Mouse (Mus musculus) hindbrain, embryonic 14.5 days (tissue): Measurements from ENCODE around the gene Morn2. TPM values are rescaled to one million over a fixed set of nuclear protein-coding genes. Genes with fewer than 3 reads are reported as not detected.
A peak's percentile ranks its signal among the peaks of the same experiment; 100 is the strongest.

ENCODE experiments used
- ATAC-seq: fragments of 200-750 bp; cut with Nextera tagmentation; 2 replicates; pipeline ENCODE4 v1.8.0; 2017; ENCODE audit warnings: moderate number of reproducible peaks, mild to moderate bottlenecking, moderate TSS enrichment, moderate library complexity; ENCODE audit not compliant: low FRiP score
- DNase-seq: peaks from one replicate; pipeline ENCODE4 v3.0.0-alpha.2; 2015; ENCODE audit warnings: low spot score
- H3K27ac ChIP-seq: fragments of 300-500 bp; sonication (generic); 2 replicates; pipeline ENCODE4 v1.5.1; 2014; ENCODE audit warnings: mild to moderate bottlenecking, moderate library complexity
- H3K27me3 ChIP-seq: fragments of 300-500 bp; sonication (generic); 2 replicates; pipeline ENCODE4 v1.6.1; 2014; ENCODE audit warnings: mild to moderate bottlenecking, low read length, mixed read lengths; ENCODE audit not compliant: control insufficient read depth, insufficient read depth
- H3K36me3 ChIP-seq: fragments of 300-500 bp; sonication (generic); replicated peaks from 2 replicates; pipeline ENCODE4 v1.6.1; 2014; ENCODE audit not compliant: control insufficient read depth, insufficient read depth
- H3K4me1 ChIP-seq: fragments of 300-500 bp; sonication (generic); replicated peaks from 2 replicates; pipeline ENCODE4 v1.6.1; 2014; ENCODE audit warnings: antibody characterized with exemption, low read length, mixed read lengths; ENCODE audit not compliant: control insufficient read depth, insufficient read depth
- H3K4me2 ChIP-seq: fragments of 300-500 bp; sonication (generic); replicated peaks from 2 replicates; pipeline ENCODE4 v1.6.1; 2014; ENCODE audit warnings: mild to moderate bottlenecking, moderate library complexity
- H3K4me3 ChIP-seq: fragments of 300-500 bp; sonication (generic); replicated peaks from 2 replicates; pipeline ENCODE4 v1.5.1; 2014; ENCODE audit warnings: mild to moderate bottlenecking, low read length
- H3K9ac ChIP-seq: fragments of 300-500 bp; sonication (generic); 2 replicates; pipeline ENCODE4 v1.6.1; 2014
- H3K9me3 ChIP-seq: fragments of 300-500 bp; sonication (generic); 2 replicates; pipeline ENCODE4 v1.6.1; 2016; ENCODE audit warnings: low read length; ENCODE audit not compliant: control insufficient read depth
- WGBS: fragments of 180-500 bp; shearing (Covaris S2); extraction: QIAGEN DNeasy Blood & Tissue Kit; methylation state at CpG from one replicate; pipeline ENCODE4 v1.1.7; 2014; 5-methylcytosine and 5-hydroxymethylcytosine counted together
- polyA plus RNA-seq: library from polyadenylated mRNA; unstranded; fragments of >200 nt; fragmentation: Nextera tagmentation; extraction: Ambion mirVana; gene quantifications from 2 replicates; pipeline ENCODE4 v1.2.1, GENCODE M21; 2014

Gene Morn2
- polyA plus RNA-seq, 1 experiment from 2014 or later: 64.2 TPM

DNA sequence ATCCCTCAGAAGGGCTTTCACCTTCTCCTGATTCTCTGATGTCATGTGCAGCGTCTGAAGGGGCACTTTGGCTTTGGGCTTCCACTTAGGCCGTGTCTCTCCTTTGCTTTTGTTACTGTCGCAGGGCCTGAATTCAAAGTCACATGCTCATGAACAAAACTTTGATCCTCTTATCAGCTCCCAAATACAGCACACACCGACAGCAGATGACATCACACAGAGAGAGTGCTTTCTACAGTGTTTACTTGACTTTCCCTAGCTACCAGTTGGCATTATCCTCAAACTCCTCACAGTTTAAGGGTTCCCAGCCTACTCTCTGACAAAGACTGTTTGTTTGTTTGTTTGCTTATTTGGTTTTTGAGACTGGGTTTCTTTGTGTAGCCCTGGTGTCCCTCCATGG is 11.7 kb upstream of the Morn2 start:
- H3K27ac ChIP-seq: no peak overlapping the region
- WGBS: 93% methylated on average over 4 of the region's 4 CpGs
- H3K4me3 ChIP-seq: no peak overlapping the region
- no peak overlapping the region for H3K9ac ChIP-seq
- H3K9me3 ChIP-seq: no peaks in the 10 kb centered on the region
- DNase-seq: no peak
- H3K4me1 ChIP-seq: no peaks in the 10 kb centered on the region
- H3K27me3 ChIP-seq: no peaks in the 10 kb centered on the region
- ATAC-seq: no peak
- peaks cover 84% of the 10 kb centered on the region for H3K36me3 ChIP-seq
- no peak overlapping the region for H3K4me2 ChIP-seq

DNA sequence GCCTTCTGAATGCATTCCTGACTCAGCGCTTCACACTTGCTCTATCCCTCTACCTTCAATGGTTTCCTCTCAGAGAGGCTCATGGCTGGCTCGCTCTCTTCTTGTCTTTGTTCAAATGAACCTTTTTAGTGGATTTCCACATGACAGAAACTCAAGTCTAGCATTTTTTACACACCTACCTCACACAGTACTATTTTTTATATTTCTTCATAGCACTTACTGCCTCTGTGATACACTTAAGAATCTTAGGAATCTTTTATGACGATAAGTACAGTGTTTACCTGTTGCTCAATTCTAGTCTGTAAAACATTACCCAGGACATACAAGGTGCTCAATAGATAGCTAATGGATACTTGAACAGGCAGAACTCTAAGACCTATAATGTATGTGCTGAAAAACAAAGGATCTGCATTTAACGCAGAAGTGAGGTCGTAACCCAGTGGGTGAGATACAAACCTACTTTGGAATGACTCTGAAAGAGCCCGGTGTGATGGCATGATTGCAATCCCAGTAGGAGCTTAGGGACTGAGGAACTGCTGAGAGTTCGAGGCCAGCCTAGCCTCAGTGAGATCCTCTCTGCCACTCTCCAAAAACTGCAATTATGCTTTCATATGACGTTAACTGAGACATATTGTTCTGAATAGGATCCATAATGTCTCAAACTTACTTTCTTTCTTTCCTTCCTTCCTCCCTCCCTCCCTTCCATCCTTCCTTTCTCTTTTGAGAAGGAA is 10.5 kb upstream of the Morn2 start:
- Histone ChIP-seq H3K4me2 (no peak overlapping the region), H3K4me1 (no peaks in the 10 kb centered on the region), H3K27me3 (no peaks in the 10 kb centered on the region), H3K36me3 (peaks cover 71% of the 10 kb centered on the region), H3K4me3 (no peak overlapping the region), H3K9ac (no peak overlapping the region), H3K27ac (no peak overlapping the region), H3K9me3 (no peaks in the 10 kb centered on the region)
- 92% methylated on average over 8 of the region's 8 CpGs for WGBS
- DNase-seq (no peak), ATAC-seq (no peak)

DNA sequence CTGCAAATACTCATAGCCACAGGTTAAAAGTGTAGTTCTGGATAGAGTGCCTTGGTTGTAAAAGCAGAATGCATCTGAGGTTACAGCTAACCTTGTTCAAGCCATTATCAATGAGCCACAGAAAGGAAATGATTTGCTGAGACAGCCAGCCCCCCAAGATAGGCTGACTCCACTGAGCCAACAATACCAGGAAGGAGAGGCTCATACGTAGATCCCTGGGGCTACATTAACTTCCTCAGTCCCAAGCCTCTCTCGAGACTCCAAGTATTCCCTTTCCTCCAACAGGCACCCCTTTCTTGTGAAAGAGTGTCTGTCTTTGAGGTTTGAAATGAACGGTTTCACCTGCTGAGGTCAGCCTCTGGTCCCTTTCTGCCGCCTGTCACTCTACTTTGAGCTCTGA is 5.6 kb upstream of the Morn2 start:
- no peak for ATAC-seq
- DNase-seq: no peak
- Histone ChIP-seq H3K4me1 (peaks cover 13% of the 10 kb centered on the region; the same call in 1 of the 2 replicates), H3K9ac (no peak overlapping the region), H3K27ac (no peak overlapping the region), H3K27me3 (no peaks in the 10 kb centered on the region), H3K9me3 (no peaks in the 10 kb centered on the region), H3K36me3 (peaks cover 22% of the 10 kb centered on the region), H3K4me2 (no peak overlapping the region), H3K4me3 (no peak overlapping the region)
- 83% methylated on average over 4 of the region's 4 CpGs for WGBS

DNA sequence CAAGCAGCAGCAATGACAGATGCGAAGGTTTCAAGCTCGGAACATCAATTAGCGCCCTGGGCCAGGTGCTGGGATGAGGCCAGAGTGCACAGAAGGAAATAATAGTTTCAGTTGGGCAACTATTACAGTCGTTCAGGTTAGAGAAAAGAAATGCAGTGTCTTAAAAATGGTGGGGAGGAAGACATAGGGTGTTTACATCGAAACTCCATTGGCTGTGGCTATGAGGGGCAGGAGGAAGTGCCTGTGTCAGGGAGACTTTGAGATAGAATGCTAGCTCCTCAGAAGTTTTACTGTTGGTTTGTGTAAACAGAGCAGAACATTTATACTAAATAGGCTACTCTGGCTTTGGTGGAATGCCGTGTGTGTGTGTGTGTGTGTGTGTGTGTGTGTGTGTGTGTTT is 2.0 kb upstream of the Morn2 start:
- H3K9me3 ChIP-seq: no peaks in the 10 kb centered on the region
- WGBS: 92% methylated on average over 6 of the region's 6 CpGs
- ATAC-seq (no peak), DNase-seq (no peak)
- no peak overlapping the region for H3K4me3 ChIP-seq
- no peaks in the 10 kb centered on the region for H3K27me3 ChIP-seq
- H3K9ac ChIP-seq: no peak overlapping the region
- H3K27ac ChIP-seq: no peak overlapping the region
- no peaks in the 10 kb centered on the region; the same call in 1 of the 2 replicates for H3K36me3 ChIP-seq
- peaks cover 13% of the 10 kb centered on the region; the same call in 1 of the 2 replicates for H3K4me1 ChIP-seq
- peak overlapping the region; percentile 60 for H3K4me2 ChIP-seq

- Histone ChIP-seq H3K4me2 (peak overlapping the region; percentile 60), H3K4me3 (peak overlapping the region; percentile 90), H3K27me3 (no peaks in the 10 kb centered on the region), H3K4me1 (peaks cover 13% of the 10 kb centered on the region; the same call in 1 of the 2 replicates), H3K9ac (peak overlapping the region; percentile 95), H3K9me3 (no peaks in the 10 kb centered on the region), H3K27ac (peak overlapping the region; percentile 92), H3K36me3 (no peaks in the 10 kb centered on the region)
- ATAC-seq: no peak
- 1% methylated on average over 29 of the region's 30 CpGs for WGBS
- DNase-seq: peak; percentile 56
Observed at GRCm38 (mm10) chr17:80289280-80290073, 526 bp upstream of the Morn2 start.

GRCm38 (mm10) chr17:80291148-80291547 is 1.1 kb downstream of the Morn2 start:
- Histone ChIP-seq H3K27ac (no peak overlapping the region), H3K9ac (no peak overlapping the region), H3K9me3 (no peaks in the 10 kb centered on the region), H3K4me1 (peaks cover 13% of the 10 kb centered on the region; the same call in 1 of the 2 replicates), H3K4me3 (no peak overlapping the region), H3K27me3 (no peaks in the 10 kb centered on the region), H3K4me2 (peak overlapping the region; percentile 30; the same call in 1 of the 2 replicates), H3K36me3 (no peaks in the 10 kb centered on the region)
- ATAC-seq (0 out of 2 replicates have a peak, but pooled peaks have one; percentile 12), DNase-seq (peak; percentile 80)
- WGBS: 27% methylated on average over 2 of the region's 2 CpGs

DNA sequence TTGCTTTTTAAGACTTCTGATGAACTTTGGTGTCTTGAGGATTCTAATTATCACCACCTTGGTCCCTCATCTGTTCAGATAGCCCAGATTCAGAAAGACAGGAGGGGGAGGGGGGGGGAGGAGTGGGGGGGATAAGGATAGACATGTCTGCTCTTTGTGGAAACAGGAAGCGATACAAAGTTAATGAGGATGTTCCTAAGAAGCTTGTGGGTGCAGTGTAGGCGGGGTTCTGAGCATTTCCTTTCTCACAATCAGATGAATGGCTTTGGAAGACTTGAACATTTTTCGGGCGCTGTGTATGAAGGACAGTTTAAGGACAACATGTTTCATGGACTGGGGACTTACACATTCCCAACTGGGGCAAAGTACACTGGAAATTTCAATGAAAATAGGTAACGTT is 5.3 kb downstream of the Morn2 start:
- no peak for DNase-seq
- no peaks in the 10 kb centered on the region for H3K9me3 ChIP-seq
- no peaks in the 10 kb centered on the region; the same call in 1 of the 2 replicates for H3K36me3 ChIP-seq
- no peak overlapping the region for H3K4me3 ChIP-seq
- 91% methylated on average over 5 of the region's 5 CpGs for WGBS
- no peak overlapping the region for H3K4me2 ChIP-seq
- no peaks in the 10 kb centered on the region for H3K4me1 ChIP-seq
- ATAC-seq: no peak
- H3K27me3 ChIP-seq: no peaks in the 10 kb centered on the region
- no peak overlapping the region for H3K27ac ChIP-seq
- no peak overlapping the region for H3K9ac ChIP-seq

DNA sequence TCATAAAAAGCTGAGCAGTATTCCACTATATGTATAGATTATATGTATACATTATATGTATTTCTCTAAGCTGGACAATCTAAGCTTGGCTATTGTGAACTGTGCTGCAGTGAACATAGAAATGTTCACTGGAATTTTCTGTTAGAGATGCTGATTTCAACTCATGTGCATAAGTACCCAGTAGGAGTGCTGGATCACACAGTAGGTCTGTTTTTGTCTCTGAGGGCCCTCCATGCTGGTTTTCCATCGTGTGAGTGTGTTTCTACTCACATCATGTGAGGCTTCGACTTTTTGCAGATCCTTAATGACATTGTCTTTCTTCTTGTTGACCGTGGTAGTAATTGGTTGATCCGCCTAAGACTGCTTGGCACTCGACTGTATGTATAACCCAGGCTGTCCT is 8.8 kb downstream of the Morn2 start:
- Histone ChIP-seq H3K27me3 (no peaks in the 10 kb centered on the region), H3K4me3 (no peak overlapping the region), H3K4me1 (no peaks in the 10 kb centered on the region), H3K9ac (no peak overlapping the region), H3K4me2 (no peak overlapping the region), H3K27ac (no peak overlapping the region), H3K36me3 (no peaks in the 10 kb centered on the region; the same call in 1 of the 2 replicates), H3K9me3 (no peaks in the 10 kb centered on the region)
- DNase-seq: no peak
- ATAC-seq: no peak
- WGBS: 93% methylated on average over 5 of the region's 5 CpGs

DNA sequence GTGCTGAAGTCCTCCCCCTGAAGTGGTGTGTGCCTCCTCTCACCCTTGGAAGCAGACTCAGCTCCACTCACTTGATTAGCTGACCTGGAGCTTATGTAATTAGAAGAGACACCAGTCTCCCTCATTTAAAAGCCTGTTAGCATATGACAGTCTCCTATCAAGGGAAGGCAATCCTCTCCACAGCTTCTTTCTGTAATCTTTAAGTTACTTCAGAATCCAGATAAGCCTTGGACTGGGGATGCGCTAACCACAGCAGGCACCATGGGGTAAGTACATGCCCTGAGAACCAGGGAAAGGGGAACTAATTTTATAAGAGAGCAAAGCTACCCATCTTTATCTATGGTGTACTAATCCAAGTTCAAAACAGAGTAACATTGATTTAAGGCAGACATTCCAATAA is 17.2 kb downstream of the Morn2 start, which contains the start of gene Arhgef33:
Gene Arhgef33, plus strand, starts transcription at position 157 of the 400 bp plus-strand sequence.
- WGBS: 90% methylated on average over 1 of the region's 1 CpGs
- Histone ChIP-seq H3K27ac (no peak within 1 kb of the TSS), H3K4me2 (no peak within 1 kb of the TSS), H3K4me3 (no peak within 1 kb of the TSS), H3K27me3 (no peaks in the 10 kb centered on the region), H3K9ac (no peak within 1 kb of the TSS), H3K4me1 (no peaks in the 10 kb centered on the region), H3K36me3 (no peaks in the 10 kb centered on the region), H3K9me3 (no peaks in the 10 kb centered on the region)
- no peak for ATAC-seq
- DNase-seq: no peak
